Mouse (Mus musculus) hindbrain, embryonic 16.5 days (tissue): Measurements from ENCODE around the gene Dnm1l. TPM values are rescaled to one million over a fixed set of nuclear protein-coding genes. Genes with fewer than 3 reads are reported as not detected.

Experiments
- ATAC-seq: fragments of 200-750 bp; cut with Nextera tagmentation; 2 replicates; pipeline ENCODE4 v1.8.0; 2017; ENCODE audit warnings: moderate TSS enrichment, moderate library complexity
- H3K27ac ChIP-seq: fragments of 300-500 bp; sonication (generic); 2 replicates; pipeline ENCODE4 v1.5.1; 2014; ENCODE audit warnings: low read depth, mild to moderate bottlenecking, control low read depth, low read length, moderate library complexity
- H3K27me3 ChIP-seq: fragments of 300-500 bp; sonication (generic); replicated peaks from 2 replicates; pipeline ENCODE4 v1.6.1; 2014; ENCODE audit warnings: low read length; ENCODE audit not compliant: control insufficient read depth, insufficient read depth
- H3K36me3 ChIP-seq: fragments of 300-500 bp; sonication (generic); 2 replicates; pipeline ENCODE4 v1.6.1; 2014; ENCODE audit warnings: mild to moderate bottlenecking, low read length, moderate library complexity, mixed read lengths; ENCODE audit not compliant: control insufficient read depth, insufficient read depth
- H3K4me1 ChIP-seq: fragments of 300-500 bp; sonication (generic); 2 replicates; pipeline ENCODE4 v1.6.1; 2014; ENCODE audit warnings: low read depth, low read length; ENCODE audit not compliant: control insufficient read depth, insufficient read depth
- H3K4me2 ChIP-seq: fragments of 300-500 bp; sonication (generic); 2 replicates; pipeline ENCODE4 v1.6.1; 2014; ENCODE audit warnings: mild to moderate bottlenecking, low read length, control low read depth, moderate library complexity
- H3K4me3 ChIP-seq: fragments of 300-500 bp; sonication (generic); 2 replicates; pipeline ENCODE4 v1.5.1; 2014; ENCODE audit warnings: mild to moderate bottlenecking, low read length, control low read depth, moderate library complexity
- H3K9ac ChIP-seq: fragments of 300-500 bp; sonication (generic); 2 replicates; pipeline ENCODE4 v1.6.1; 2014; ENCODE audit warnings: low read depth, mild to moderate bottlenecking, control low read depth, low read length, moderate library complexity
- H3K9me3 ChIP-seq: fragments of 300-500 bp; sonication (generic); 2 replicates; pipeline ENCODE4 v1.6.1; 2014; ENCODE audit warnings: mild to moderate bottlenecking, low read length, moderate library complexity; ENCODE audit not compliant: control insufficient read depth
- WGBS: fragments of 180-500 bp; shearing (Covaris S2); extraction: QIAGEN DNeasy Blood & Tissue Kit; methylation state at CpG from one replicate; pipeline ENCODE4 v1.1.7; 2014; 5-methylcytosine and 5-hydroxymethylcytosine counted together
- polyA plus RNA-seq: library from polyadenylated mRNA; unstranded; fragments of >200 nt; fragmentation: Nextera tagmentation; extraction: Ambion mirVana; gene quantifications from 2 replicates; pipeline ENCODE4 v1.2.1, GENCODE M21; 2015

Dnm1l gene
- polyA plus RNA-seq, 1 experiment from 2014 or later: 105 TPM

- H3K4me2 ChIP-seq: peak within 1 kb of the TSS; percentile 86
Measured at GRCm38 (mm10) chr16:16302369-16303137, 56.2 kb downstream of the Dnm1l start, which contains the start of gene Yars2. Gene Yars2 (plus strand): TSS chr16:16302965.

GRCm38 (mm10) chr16:16273752-16274151, 85.0 kb downstream of the Dnm1l start:
- no peaks in the 10 kb centered on the region for H3K36me3 ChIP-seq
- no peak overlapping the region for H3K4me3 ChIP-seq
- no peak overlapping the region for H3K9ac ChIP-seq
- ATAC-seq: no peak
- WGBS: 85% methylated on average over 6 of the region's 6 CpGs
- no peaks in the 10 kb centered on the region for H3K4me1 ChIP-seq
- no peak overlapping the region for H3K27ac ChIP-seq
- H3K4me2 ChIP-seq: no peak overlapping the region
- no peaks in the 10 kb centered on the region for H3K9me3 ChIP-seq
- H3K27me3 ChIP-seq: no peaks in the 10 kb centered on the region

More at GRCm38 (mm10) chr16:16302369-16303137, 56.2 kb downstream of the Dnm1l start, which contains the start of gene Yars2:
- no peaks in the 10 kb centered on the region for H3K9me3 ChIP-seq
- ATAC-seq: peak; percentile 99
- H3K4me3 ChIP-seq: peak within 1 kb of the TSS; percentile 98
- peaks cover 6% of the 10 kb centered on the region for H3K36me3 ChIP-seq
- H3K27ac ChIP-seq: peak within 1 kb of the TSS; percentile 90
- H3K27me3 ChIP-seq: no peaks in the 10 kb centered on the region
- under 1% methylated on average over 50 of the region's 50 CpGs for WGBS
- H3K9ac ChIP-seq: peak within 1 kb of the TSS; percentile 93
- H3K4me1 ChIP-seq: peaks cover 13% of the 10 kb centered on the region

DNA sequence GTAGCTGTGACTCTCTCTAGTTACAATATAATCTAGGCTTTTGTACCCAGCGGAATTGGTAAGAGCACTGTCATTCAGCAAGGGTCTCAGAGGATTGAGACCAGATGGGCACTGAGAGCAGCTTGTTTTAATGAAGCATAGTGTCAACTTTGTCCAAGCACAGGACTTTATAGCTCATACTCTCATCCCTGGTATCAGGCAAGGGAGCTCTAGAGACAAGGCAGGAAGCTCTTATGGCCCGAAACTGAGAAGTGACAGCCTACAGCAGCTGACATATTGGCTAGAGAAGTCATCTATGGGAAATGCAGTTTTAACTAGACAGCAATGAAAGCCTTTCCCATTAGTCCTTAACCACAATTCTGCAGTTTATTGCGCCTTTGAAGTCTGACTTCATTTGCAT, 85.8 kb downstream of the Dnm1l start:
- Histone ChIP-seq H3K4me1 (no peaks in the 10 kb centered on the region), H3K27me3 (no peaks in the 10 kb centered on the region), H3K4me2 (no peak overlapping the region), H3K4me3 (no peak overlapping the region), H3K27ac (no peak overlapping the region), H3K9ac (no peak overlapping the region), H3K36me3 (no peaks in the 10 kb centered on the region), H3K9me3 (no peaks in the 10 kb centered on the region)
- ATAC-seq: no peak
- 32% methylated on average over 3 of the region's 3 CpGs for WGBS

GRCm38 (mm10) chr16:16262436-16262835, 96.3 kb downstream of the Dnm1l start:
- WGBS: 94% methylated on average over 3 of the region's 3 CpGs
- no peak for ATAC-seq
- no peak overlapping the region for H3K4me2 ChIP-seq
- no peak overlapping the region for H3K9ac ChIP-seq
- H3K27me3 ChIP-seq: no peaks in the 10 kb centered on the region
- no peaks in the 10 kb centered on the region for H3K4me1 ChIP-seq
- no peak overlapping the region for H3K4me3 ChIP-seq
- no peaks in the 10 kb centered on the region for H3K9me3 ChIP-seq
- H3K27ac ChIP-seq: no peak overlapping the region
- H3K36me3 ChIP-seq: no peaks in the 10 kb centered on the region

Other genes with a start within 250 kb of the Dnm1l start
- 1.6 and 1.8 TPM in 2 replicates for gene Pkp2, start 145.6 kb downstream of the Dnm1l start, polyA plus RNA-seq
- gene Yars2, start 56.0 kb downstream of the Dnm1l start, polyA plus RNA-seq: 25.3 and 26.6 TPM in 2 replicates
- gene Fgd4, start 241.6 kb upstream of the Dnm1l start, polyA plus RNA-seq: 15.8 and 16.7 TPM in 2 replicates